Mouse (Mus musculus): ENCODE data around the gene Mical1.

DNA sequence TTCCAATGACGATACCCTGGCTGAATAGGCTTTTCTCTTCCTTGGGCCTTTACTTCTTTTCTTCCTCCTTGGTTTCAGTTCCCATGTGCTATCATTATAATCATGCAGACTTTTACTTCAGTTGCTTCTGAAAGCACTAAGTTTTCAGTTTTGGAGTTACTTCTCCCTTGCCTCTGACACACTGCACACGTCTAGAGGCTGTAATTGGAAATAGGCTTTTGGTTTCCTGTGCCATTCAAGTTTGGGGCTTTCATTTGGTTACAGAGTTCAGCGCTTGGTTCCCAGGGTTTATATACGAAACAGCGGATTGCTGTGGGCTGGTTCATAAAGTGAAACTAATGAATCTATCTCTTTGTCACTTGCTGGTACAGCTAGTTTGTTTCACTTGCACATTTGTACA lies 53.9 kb downstream of the Mical1 start:
- TF ChIP-seq CTCF (IDR thresholded peaks at IDR 0.05): no peak
- no peak for TF ChIP-seq EP300 (IDR thresholded peaks at IDR 0.05)
